Mouse (Mus musculus): Measurements from ENCODE around the gene Smtnl1. TPM values are rescaled to one million over a fixed set of nuclear protein-coding genes. Genes with fewer than 3 reads are reported as not detected.

Smtnl1 gene
- polyA plus RNA-seq, 2 experiments: 0.24 to 0.55 TPM

DNA sequence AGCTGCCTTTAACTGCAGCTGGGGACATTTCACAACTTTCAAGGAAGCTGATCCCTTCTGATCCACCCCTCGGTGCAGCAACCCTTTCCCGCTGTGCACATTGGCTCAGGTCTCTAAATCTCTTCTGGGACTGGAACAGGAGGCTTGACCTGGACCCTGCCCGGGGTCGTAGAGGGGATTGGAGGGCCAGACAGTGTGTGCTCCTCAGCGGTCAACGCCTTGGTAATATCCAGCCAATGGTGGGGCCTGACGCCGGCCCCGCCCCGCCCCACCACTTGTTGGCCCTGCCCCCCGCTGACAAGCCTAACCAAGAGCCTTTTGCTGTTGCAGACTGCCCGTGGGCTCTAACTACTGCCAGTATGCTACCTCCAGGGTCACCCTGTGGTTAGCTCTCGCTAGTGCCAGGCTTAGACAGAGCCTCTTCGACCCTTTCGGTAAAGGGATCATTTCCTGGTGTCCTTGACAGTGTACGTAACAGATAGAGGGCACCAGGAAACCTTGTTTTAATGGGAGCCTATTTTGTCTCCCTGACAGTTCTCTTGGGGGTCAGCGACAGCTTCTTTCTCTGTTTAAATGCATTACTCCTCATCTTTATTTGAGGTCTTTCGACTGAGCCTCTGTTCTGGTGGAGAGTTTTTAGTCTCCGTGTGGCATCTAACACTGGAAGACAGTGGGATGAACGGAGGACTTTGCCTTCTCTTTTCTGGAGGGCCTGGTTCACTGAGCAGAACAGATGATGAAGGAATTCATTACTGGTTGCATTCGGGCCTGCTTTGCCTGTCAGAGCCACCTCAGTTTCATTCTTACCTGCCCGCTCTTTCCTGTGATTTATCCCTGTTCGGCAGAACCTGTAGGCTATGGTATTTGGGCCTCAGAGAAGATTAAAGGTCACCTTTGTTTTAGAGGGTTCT lies 28.9 kb upstream of the Smtnl1 start:
- peak; percentile 50; the same call in 1 of the 2 replicates for ATAC-seq (ENCODE audit: low FRiP score, low read depth)
- peaks cover 50% of the 10 kb centered on the region for H3K36me3 ChIP-seq (ENCODE audit: control insufficient read depth, insufficient read depth, low read length)
- H3K4me1 ChIP-seq (ENCODE audit: control insufficient read depth, insufficient read depth, low read length): no peaks in the 10 kb centered on the region
- no peak overlapping the region for H3K27ac ChIP-seq (replicated peaks; ENCODE audit: low read depth, low read length)
- H3K4me3 ChIP-seq (replicated peaks; ENCODE audit: low read length): no peak overlapping the region
- no peaks in the 10 kb centered on the region for H3K27me3 ChIP-seq (ENCODE audit: control insufficient read depth, insufficient read depth, low read length)
- 37% methylated on average over 23 of the region's 23 CpGs for WGBS
- no peak overlapping the region for H3K9ac ChIP-seq (ENCODE audit: low read depth, low read length, severe bottlenecking)
- DNase-seq (ENCODE audit: low spot score): no peak
- TF ChIP-seq POLR2A (IDR thresholded peaks at IDR 0.05; ENCODE audit: borderline replicate concordance, extremely low read depth, insufficient read depth, insufficient read length): no peak
- H3K9me3 ChIP-seq (ENCODE audit: control insufficient read depth, low read length): no peaks in the 10 kb centered on the region
- no peak overlapping the region for H3K4me2 ChIP-seq (replicated peaks; ENCODE audit: low read depth, low read length, severe bottlenecking)

DNA sequence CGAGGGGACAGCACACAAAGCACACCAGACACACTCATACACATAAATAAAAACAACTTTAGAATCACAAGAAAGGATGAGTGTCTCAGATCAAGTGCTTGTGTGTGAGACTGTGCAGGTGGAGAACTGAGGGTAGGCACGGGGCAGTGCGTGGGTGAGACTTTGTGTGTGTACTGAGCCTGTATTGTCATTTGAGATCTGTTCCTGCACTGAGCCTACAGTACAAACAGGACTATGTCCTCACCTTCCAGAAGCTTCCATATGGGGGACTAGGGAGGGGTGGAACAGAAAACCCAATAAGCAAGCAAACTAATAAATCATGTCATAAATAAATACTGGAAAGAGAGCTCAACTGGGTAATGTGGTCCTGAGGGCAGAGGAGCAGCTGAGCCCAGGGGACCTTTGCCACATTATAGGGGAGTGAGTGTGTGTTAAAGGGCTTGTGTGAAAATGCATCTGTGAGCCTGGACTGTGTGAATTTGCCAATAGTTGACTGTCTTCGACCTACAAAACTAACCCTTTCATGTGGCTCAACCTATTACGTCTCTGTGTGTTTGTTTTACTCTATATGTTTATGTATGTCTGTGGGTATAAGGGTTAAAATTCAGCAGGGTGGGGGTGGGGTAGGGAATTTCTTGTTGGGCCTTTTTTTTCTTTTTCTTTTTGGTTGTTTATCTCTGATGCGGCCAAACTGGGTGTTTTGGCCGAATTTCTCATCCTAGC lies 28.1 kb upstream of the Smtnl1 start:
- Histone ChIP-seq H3K9ac (ENCODE audit: low read depth, low read length, severe bottlenecking) (no peak overlapping the region), H3K4me3 (replicated peaks; ENCODE audit: low read length) (no peak overlapping the region), H3K4me2 (replicated peaks; ENCODE audit: low read depth, low read length, severe bottlenecking) (no peak overlapping the region), H3K27ac (replicated peaks; ENCODE audit: low read depth, low read length) (no peak overlapping the region), H3K36me3 (ENCODE audit: control insufficient read depth, insufficient read depth, low read length) (peaks cover 50% of the 10 kb centered on the region), H3K4me1 (ENCODE audit: control insufficient read depth, insufficient read depth, low read length) (no peaks in the 10 kb centered on the region), H3K27me3 (ENCODE audit: control insufficient read depth, insufficient read depth, low read length) (no peaks in the 10 kb centered on the region), H3K9me3 (ENCODE audit: control insufficient read depth, low read length) (no peaks in the 10 kb centered on the region)
- TF ChIP-seq POLR2A (IDR thresholded peaks at IDR 0.05; ENCODE audit: borderline replicate concordance, extremely low read depth, insufficient read depth, insufficient read length): no peak
- ATAC-seq (ENCODE audit: low FRiP score, low read depth) (no peak), DNase-seq (ENCODE audit: low spot score) (no peak)
- WGBS: 56% methylated on average over 7 of the region's 7 CpGs

DNA sequence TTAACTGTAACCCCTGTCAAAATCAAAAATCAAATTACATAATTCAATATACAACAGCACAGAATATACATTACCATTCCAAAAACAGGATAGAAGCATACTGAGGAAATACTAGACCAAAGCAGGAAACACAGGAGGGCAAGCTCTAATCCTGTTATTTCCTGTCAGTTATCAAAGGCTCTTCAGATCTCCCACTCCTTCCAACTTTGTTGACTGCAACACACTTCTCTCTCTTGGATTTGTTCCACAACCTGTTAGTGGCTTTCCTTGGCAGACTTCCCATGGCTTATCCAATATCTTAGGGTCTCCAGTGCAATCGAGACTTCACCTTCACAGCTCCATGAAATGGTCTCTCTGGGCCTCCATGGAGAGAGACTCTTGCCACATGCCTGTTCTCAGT lies 22.8 kb upstream of the Smtnl1 start:
- Histone ChIP-seq H3K4me3 (replicated peaks; ENCODE audit: low read length) (no peak overlapping the region), H3K9ac (ENCODE audit: low read depth, low read length, severe bottlenecking) (no peak overlapping the region), H3K27me3 (ENCODE audit: control insufficient read depth, insufficient read depth, low read length) (no peaks in the 10 kb centered on the region), H3K36me3 (ENCODE audit: control insufficient read depth, insufficient read depth, low read length) (peaks cover 20% of the 10 kb centered on the region), H3K4me2 (replicated peaks; ENCODE audit: low read depth, low read length, severe bottlenecking) (no peak overlapping the region), H3K27ac (replicated peaks; ENCODE audit: low read depth, low read length) (no peak overlapping the region), H3K4me1 (ENCODE audit: control insufficient read depth, insufficient read depth, low read length) (peaks cover 14% of the 10 kb centered on the region), H3K9me3 (ENCODE audit: control insufficient read depth, low read length) (no peaks in the 10 kb centered on the region)
- ATAC-seq (ENCODE audit: low FRiP score, low read depth) (no peak), DNase-seq (ENCODE audit: low spot score) (no peak)
- TF ChIP-seq POLR2A (IDR thresholded peaks at IDR 0.05; ENCODE audit: borderline replicate concordance, extremely low read depth, insufficient read depth, insufficient read length): no peak
- 39% methylated on average over 1 of the region's 1 CpGs for WGBS

DNA sequence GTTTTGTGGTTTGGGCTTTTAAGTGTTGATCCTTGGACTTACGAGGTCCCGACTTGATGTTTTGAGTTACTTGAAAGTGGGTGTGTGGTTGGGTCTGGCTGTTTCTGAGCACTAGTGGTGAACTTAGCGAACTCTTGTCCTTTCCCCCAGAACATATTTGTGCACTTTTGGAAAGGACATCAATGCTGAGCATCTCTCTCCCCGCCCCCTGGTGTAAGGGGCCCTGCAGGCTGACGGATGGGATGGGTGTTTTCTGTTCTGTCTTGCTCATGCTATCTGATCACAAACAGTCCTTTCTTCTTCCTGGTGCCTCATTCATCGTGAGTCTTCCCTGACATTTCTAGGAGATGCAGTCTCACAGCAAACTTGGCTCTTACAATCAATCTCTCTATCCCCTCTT lies 21.2 kb upstream of the Smtnl1 start:
- H3K4me1 ChIP-seq (ENCODE audit: control insufficient read depth, insufficient read depth, low read length): peaks cover 16% of the 10 kb centered on the region
- ATAC-seq (ENCODE audit: low FRiP score, low read depth): no peak
- no peak for DNase-seq (ENCODE audit: low spot score)
- H3K4me3 ChIP-seq (replicated peaks; ENCODE audit: low read length): no peak overlapping the region
- no peak overlapping the region for H3K27ac ChIP-seq (replicated peaks; ENCODE audit: low read depth, low read length)
- no peaks in the 10 kb centered on the region for H3K27me3 ChIP-seq (ENCODE audit: control insufficient read depth, insufficient read depth, low read length)
- peaks cover 8% of the 10 kb centered on the region for H3K36me3 ChIP-seq (ENCODE audit: control insufficient read depth, insufficient read depth, low read length)
- WGBS: 82% methylated on average over 6 of the region's 6 CpGs
- no peak overlapping the region for H3K9ac ChIP-seq (ENCODE audit: low read depth, low read length, severe bottlenecking)
- no peak overlapping the region for H3K4me2 ChIP-seq (replicated peaks; ENCODE audit: low read depth, low read length, severe bottlenecking)
- no peaks in the 10 kb centered on the region for H3K9me3 ChIP-seq (ENCODE audit: control insufficient read depth, low read length)
- no peak for TF ChIP-seq POLR2A (IDR thresholded peaks at IDR 0.05; ENCODE audit: borderline replicate concordance, extremely low read depth, insufficient read depth, insufficient read length)

DNA sequence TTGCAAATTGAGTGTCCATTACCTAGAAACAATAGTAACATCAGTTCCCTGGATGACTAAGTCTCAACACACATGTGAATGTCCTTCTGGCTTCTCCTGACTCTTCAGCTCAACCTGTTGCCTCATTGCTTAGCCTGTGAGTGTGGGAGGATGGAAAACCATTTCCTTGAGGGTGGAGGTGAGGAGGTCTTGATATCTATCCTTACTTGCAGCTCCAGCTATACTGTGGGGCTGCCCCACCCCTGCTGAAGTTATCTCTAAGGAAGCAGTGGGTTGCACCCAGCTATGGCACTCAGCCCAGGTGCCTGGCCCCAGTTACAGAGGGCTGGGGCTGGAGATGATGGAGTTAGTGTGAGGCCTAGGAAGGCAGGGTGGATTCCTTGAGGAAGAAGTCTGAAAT lies 19.5 kb upstream of the Smtnl1 start:
- Histone ChIP-seq H3K27me3 (ENCODE audit: control insufficient read depth, insufficient read depth, low read length) (no peaks in the 10 kb centered on the region), H3K4me2 (replicated peaks; ENCODE audit: low read depth, low read length, severe bottlenecking) (no peak overlapping the region), H3K9me3 (ENCODE audit: control insufficient read depth, low read length) (no peaks in the 10 kb centered on the region), H3K4me3 (replicated peaks; ENCODE audit: low read length) (no peak overlapping the region), H3K9ac (ENCODE audit: low read depth, low read length, severe bottlenecking) (no peak overlapping the region), H3K4me1 (ENCODE audit: control insufficient read depth, insufficient read depth, low read length) (peaks cover 20% of the 10 kb centered on the region), H3K36me3 (ENCODE audit: control insufficient read depth, insufficient read depth, low read length) (peaks cover 4% of the 10 kb centered on the region), H3K27ac (replicated peaks; ENCODE audit: low read depth, low read length) (no peak overlapping the region)
- ATAC-seq (ENCODE audit: low FRiP score, low read depth) (no peak), DNase-seq (ENCODE audit: low spot score) (no peak)
- TF ChIP-seq POLR2A (IDR thresholded peaks at IDR 0.05; ENCODE audit: borderline replicate concordance, extremely low read depth, insufficient read depth, insufficient read length): no peak

Measured in limb, embryonic 14.5 days (tissue).